Mouse (Mus musculus) erythroblast, embryonic 14.5 days (primary cell): Measurements from ENCODE around the gene Gm8947.

Source experiments
- GATA1 ChIP-seq: IDR thresholded peaks from 2 replicates; pipeline ENCODE4 v1.6.1; 2012; ENCODE audit warnings: low read length, inconsistent platforms, mixed read lengths
- TAL1 ChIP-seq: IDR thresholded peaks from 3 replicates; pipeline ENCODE4 v1.6.1; 2012; ENCODE audit warnings: low read length, inconsistent platforms, mixed read lengths

- TF ChIP-seq TAL1 (no peak), GATA1 (no peak)
Measured at GRCm38 (mm10) chr1:151171572-151172461, 20.4 kb upstream of the Gm8947 start.
